Mouse (Mus musculus) B cell, adult 67 days (primary cell): ENCODE results near the gene Cbx2. TPM values are rescaled to one million over a fixed set of nuclear protein-coding genes. Genes with fewer than 3 reads are reported as not detected.

Experiments used
- total RNA-seq, 2 experiments: library from RNA; stranded (reverse); gene quantifications; 4 replicates each; pipeline ENCODE4 v1.2.4; 2023

Gene Cbx2
- 1 to 10 TPM; 6.4 to 7.5 TPM for total RNA-seq

DNA sequence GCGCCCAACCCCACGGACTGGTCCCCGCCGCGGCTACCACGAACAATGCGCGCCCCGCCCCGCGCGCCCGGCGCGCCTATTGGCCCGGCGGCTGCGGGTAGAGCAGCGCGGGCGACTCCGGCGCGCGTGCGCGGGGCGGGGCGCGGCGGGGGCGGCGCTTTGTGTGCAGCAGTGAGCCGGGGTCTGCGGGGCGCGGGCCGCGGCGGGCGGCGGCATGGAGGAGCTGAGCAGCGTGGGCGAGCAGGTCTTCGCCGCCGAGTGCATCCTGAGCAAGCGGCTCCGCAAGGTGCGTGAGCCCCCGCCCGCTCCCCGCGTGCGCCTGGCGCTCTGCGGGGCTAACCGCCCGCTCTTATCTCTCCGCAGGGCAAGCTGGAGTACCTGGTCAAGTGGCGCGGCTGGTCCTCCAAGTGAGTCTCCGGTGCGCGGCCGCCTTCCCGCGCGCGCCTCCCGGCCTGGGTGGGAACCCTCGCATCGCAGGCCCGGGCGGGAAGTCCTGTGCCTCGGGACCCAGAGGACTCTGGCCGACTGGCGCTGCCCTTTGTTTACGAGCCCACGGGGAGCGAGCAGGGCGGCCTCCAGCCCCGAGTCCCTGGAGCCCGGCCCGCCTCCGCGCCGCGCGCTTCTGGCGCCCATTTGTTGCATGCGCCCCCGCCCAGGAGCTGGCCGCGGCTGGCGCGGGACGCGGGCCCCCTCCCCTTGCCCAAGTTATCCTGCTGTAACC, at the start of gene Cbx2:
TSS of gene Cbx2 (plus strand) at position 68 of the 721 bp plus-strand sequence.

DNA sequence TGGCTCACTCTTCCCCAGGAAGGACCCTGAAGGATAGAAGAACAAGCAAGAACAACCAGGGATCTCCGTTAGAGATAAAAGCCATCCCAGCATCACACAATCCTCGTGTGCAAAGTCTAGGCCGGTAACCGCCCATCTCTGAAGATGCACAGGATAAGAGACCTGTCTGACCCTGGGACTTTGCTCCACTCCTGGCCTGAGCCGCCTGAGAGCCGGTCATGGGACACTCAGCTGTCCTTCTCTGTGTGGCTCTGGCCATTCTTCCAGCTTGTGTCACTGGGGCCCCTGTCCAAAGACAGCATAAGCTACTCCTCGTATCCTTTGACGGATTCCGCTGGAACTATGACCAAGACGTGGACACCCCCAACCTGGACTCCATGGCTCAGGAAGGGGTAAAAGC, 34.8 kb upstream of the Cbx2 start, which contains the start of gene Enpp7:
TSS of gene Enpp7 (plus strand) at position 190 of the 400 bp plus-strand sequence.

DNA sequence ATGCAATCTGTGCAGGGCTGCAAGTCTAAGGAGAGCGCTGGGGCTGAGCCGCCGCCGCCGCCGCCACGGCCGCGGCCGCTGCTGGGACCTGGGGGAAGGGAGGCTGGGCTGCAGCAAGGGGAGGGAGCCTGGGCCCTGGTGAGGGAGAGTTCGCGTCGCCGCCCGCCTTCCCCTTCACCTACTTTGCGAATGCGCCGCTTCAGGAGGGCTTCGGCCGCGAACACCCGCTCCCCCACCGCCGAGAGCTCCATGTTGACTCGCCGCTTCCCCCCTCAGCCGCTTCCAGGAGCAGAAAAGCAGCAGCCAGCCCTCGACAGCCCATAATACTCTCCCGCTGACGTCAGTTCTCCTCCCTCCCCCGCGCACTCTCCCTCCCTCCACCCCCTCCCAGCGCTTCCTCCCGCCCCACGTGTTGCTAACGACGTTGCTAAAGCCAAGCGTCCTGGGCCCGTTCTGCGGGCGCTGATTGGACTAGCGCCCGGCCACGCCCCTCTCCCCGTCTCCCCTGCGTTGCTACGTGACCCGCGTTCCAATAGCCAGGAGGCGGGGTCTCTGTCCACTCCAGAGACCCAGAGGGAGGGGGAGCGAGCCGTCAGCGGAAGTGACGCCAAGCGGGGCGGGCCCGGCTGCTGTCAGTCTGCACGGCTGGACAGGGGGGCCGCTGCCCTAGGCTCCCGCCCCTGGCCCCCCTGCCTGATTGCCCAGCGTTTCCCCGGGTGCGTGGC, 18.0 kb downstream of the Cbx2 start, which contains the start of gene Cbx8:
TSS of gene Cbx8 (minus strand) at position 370 of the 725 bp plus-strand sequence.

Other genes starting within 250 kb of the Cbx2 start
- gene Rbfox3, start 111.4 kb upstream of the Cbx2 start, total RNA-seq = not detected
- gene Enpp7, start 34.8 kb upstream of the Cbx2 start, total RNA-seq = not detected
- gene Cbx8, start 18.0 kb downstream of the Cbx2 start, total RNA-seq = 10 to 100 TPM; 14.2 to 16.6 TPM
- 10 to 100 TPM; 81.1 to 83.2 TPM for gene Cbx4, start 63.3 kb downstream of the Cbx2 start, total RNA-seq
- gene Tbc1d16, start 205.5 kb downstream of the Cbx2 start, total RNA-seq = 1 to 10 TPM in 1 of 2 experiments, not detected in 1; 1.4 TPM
- gene Ccdc40, start 205.6 kb downstream of the Cbx2 start, total RNA-seq = under 1 TPM; 0.44 to 0.81 TPM
- gene Gaa, start 244.9 kb downstream of the Cbx2 start, total RNA-seq = 10 to 100 TPM; 82.2 to 97.4 TPM